Mouse (Mus musculus) Patski (cell line): ENCODE measurements around the gene Efna4. TPM values are rescaled to one million over a fixed set of nuclear protein-coding genes. Genes with fewer than 3 reads are reported as not detected.

Experiments used
- ATAC-seq: fragments of 100-300 bp; one replicate; pipeline ENCODE4 v1.8.0; 2021
- CTCF ChIA-PET: fragments of 350-600 bp; sonication (Branson Sonifier 250); formaldehyde crosslinking; loops from one replicate; lab custom pipeline; 2022; ENCODE audit warnings: inconsistent platforms; lab: Charles Lee
- POLR2A ChIA-PET: fragments of 350-600 bp; sonication (Branson Sonifier 250); formaldehyde crosslinking; loops from one replicate; lab custom pipeline; 2022; ENCODE audit warnings: antibody characterized with exemption, inconsistent platforms; lab: Charles Lee
- DNase-seq: peaks from one replicate; pipeline ENCODE4 v3.0.0-alpha.2; 2011; ENCODE audit warnings: low read depth, low spot score
- H3K27me3 ChIP-seq: fragments of 371-371 bp; one replicate; pipeline ENCODE4 v1.5.1; 2021
- CTCF ChIP-seq: fragments of 100-300 bp; IDR thresholded peaks from one replicate; pipeline ENCODE4 v1.5.1; 2021
- in situ Hi-C: fragments of 300-500 bp; cut with MboI; formaldehyde crosslinking; loops from 3 replicates; pipeline ENCODE4 v1.11.1; 2018; ENCODE audit warnings: low pct_unique_long_range_greater_than_20kb, mixed read lengths
- polyA plus RNA-seq: library from polyadenylated mRNA; unstranded; gene quantifications from one replicate; pipeline ENCODE4 v1.2.3, GENCODE M21; 2021

The Efna4 gene
- polyA plus RNA-seq, 1 experiment from 2014 or later, result 48.7 TPM

DNA sequence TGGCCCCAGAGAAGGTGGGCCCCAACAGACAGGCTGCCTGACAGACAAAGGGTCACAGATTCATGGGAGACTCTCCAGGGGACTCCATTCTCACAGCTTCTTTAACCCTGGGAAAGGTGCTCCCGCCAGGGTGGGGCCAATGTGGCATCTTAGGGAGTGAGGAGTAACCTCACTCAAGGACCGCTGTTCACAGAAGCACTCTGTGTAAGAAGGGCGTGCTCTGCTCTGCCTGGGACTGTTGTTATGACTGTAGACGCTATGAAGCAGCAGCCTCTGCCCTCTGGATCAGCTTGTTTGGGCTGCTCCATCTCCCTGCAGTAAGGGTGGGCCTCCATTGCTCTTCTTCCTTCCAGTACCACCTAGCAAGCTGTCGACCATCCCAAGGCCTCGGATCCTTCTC lies 33.4 kb downstream of the Efna4 start:
- in situ Hi-C loops, result no loop called here

DNA sequence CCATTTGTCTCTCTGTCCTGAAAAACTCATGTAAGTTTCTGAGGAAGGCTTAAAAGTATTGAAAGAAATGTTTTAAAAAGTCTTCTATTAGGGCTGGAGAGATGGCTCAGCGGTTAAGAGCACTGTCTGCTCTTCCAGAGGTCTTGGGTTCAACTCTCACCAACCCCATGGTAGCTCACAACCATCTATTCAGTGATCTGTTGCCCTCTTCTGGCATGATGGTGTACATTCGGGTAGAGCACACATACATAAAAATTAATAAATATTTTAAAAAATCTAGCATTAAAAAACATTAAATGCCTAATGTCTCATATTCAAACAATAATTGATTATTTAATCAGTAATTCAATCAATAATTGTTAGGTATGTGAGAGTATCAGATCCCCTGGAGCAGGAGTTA lies 37.3 kb downstream of the Efna4 start:
- CTCF ChIA-PET, result interaction anchor here (0.6 to 7.5 kb wide), 10 partner anchors 8 to 107 kb away, joined by 3 to 66 read pairs (median 6); partner anchors contain the start of genes Krtcap2 and Trim46
- no peak for ATAC-seq
- DNase-seq, result no peak
- in situ Hi-C loops, result no loop called here
- no peaks in the 10 kb centered on the region for H3K27me3 ChIP-seq
- TF ChIP-seq CTCF, result no peak
- POLR2A ChIA-PET, result interaction anchor here (1.1 kb wide), 1 partner anchor 13 kb away, joined by 3 read pairs; no protein-coding TSS in a partner anchor

More for the DNA sequence above, 33.4 kb downstream of the Efna4 start:
- no peak for TF ChIP-seq CTCF
- no peaks in the 10 kb centered on the region for H3K27me3 ChIP-seq
- no peak for DNase-seq
- CTCF ChIA-PET, result interaction anchor here (0.9 to 4.4 kb wide), 7 partner anchors 11 to 58 kb away, joined by 3 to 17 read pairs (median 3); partner anchors contain the start of genes Efna1, Krtcap2 and Trim46
- POLR2A ChIA-PET, result no interaction called here
- no peak for ATAC-seq

DNA sequence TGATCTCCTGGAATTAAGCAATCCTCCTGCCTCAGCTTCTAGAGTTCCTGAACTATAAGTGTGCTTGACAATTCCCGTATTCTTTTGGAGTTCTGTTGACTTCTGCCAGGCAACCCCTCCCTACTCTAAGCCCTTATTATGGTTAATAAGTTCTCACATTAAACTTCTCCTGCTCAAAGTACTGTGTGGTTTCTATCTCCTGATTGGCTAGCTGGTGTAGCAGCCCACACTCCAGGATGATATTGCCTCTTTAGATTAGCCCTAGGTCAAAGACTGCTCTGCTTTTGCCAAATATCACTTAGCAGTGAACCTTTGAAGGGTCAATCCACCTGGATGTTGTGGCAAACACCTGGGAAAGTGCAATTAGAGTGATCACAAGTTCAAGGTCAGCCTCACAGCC lies 37.8 kb downstream of the Efna4 start:
- H3K27me3 ChIP-seq, result no peaks in the 10 kb centered on the region
- no peak for DNase-seq
- POLR2A ChIA-PET, result interaction anchor here (1.1 to 1.5 kb wide), 3 partner anchors 12 to 55 kb away, joined by 3 to 5 read pairs (median 5); partner anchors contain the start of genes Krtcap2, Slc50a1 and Trim46
- CTCF ChIA-PET, result interaction anchor here (0.7 to 7.5 kb wide), 11 partner anchors 8 to 56 kb away, joined by 3 to 66 read pairs (median 6); partner anchors contain the start of gene Krtcap2
- in situ Hi-C loops, result no loop called here
- ATAC-seq, result no peak
- TF ChIP-seq CTCF, result no peak

DNA sequence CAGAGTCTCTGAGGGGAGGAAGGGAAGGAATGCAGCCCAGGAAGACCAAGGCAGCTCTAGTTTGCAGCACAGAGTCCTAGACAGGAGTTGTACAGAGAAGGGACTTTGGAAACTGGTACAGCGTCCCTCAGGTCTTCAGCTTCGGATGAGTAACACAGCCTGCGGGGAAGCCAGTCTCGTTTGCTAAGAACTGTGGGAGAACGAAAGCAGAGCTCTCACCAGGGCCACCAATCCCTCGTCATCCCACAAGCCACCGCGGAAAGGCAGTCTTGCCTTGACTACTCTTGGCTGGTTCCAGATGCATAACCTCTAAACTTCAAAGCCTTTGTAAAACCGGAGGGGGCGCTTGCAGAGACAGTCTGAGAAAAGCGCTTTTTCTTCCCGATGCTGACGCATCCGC lies 38.3 kb downstream of the Efna4 start:
- ATAC-seq (no peak), DNase-seq (no peak)
- in situ Hi-C loops, result no loop called here
- POLR2A ChIA-PET, result interaction anchor here (1.1 to 1.5 kb wide), 3 partner anchors 12 to 54 kb away, joined by 3 to 5 read pairs (median 5); partner anchors contain the start of genes Krtcap2, Slc50a1 and Trim46
- CTCF ChIA-PET, result interaction anchor here (0.7 to 7.5 kb wide), 11 partner anchors 9 to 56 kb away, joined by 3 to 66 read pairs (median 6); partner anchors contain the start of gene Krtcap2
- H3K27me3 ChIP-seq, result no peaks in the 10 kb centered on the region
- TF ChIP-seq CTCF, result no peak

DNA sequence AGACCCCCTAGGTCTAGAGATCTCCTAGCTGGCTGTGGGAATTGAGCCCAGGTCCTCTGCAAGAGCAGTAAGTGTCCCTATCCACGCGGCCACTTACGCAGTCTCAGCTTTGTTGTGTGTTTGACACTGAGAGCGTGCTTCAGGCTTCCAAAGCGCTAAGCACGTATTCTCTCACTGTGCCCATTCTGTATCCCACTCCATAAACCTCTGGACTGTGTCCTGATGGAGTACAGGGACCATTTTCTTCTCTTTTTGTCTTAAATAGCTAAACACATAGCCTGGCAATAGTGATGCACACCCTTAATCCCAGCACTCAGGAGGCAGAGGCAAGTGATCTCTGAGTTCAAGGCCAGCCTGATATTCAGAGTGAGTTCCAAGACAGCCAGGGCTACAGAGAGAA lies 38.9 kb downstream of the Efna4 start:
- DNase-seq, result no peak
- ATAC-seq, result no peak
- no peak for TF ChIP-seq CTCF
- H3K27me3 ChIP-seq, result no peaks in the 10 kb centered on the region
- ChIA-PET CTCF (interaction anchor here (0.9 to 7.5 kb wide), 10 partner anchors 10 to 56 kb away, joined by 3 to 66 read pairs (median 6); partner anchors contain the start of gene Krtcap2), POLR2A (interaction anchor here (1.1 to 1.5 kb wide), 2 partner anchors 28 to 53 kb away, joined by 5 read pairs; partner anchors contain the start of genes Krtcap2, Slc50a1 and Trim46)
- in situ Hi-C loops, result no loop called here

DNA sequence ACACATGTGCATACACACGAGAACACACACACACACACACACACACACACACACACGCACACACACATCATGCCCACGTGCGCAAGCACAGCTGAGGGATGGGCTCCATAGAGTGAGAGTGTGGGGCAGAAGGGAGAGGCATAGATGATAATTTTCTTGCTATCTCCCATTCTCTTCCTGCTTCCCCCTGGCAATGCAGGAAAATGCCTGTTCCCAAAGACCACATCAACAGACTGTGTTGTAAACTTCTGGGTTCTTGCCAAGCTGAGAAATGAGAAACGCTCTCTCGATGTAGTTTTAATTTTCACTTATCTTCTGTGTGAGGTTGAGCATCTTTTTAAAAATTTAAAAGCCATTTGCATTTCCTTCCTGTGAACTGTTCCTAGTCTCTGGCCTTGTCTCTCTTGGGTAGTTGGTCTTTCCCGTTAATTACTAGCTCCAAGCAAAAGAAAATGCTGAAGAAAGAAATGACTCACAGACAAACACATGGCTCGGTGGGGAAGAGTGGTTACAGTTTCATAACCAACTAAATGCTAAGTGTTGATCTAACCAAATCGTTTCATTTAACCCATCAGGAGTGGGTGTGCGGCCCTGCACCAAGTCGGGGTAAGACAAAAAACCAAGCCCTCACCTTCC lies 40.9 kb downstream of the Efna4 start:
- ChIA-PET CTCF (interaction anchor here (1.4 to 7.5 kb wide), 7 partner anchors 9 to 51 kb away, joined by 3 to 66 read pairs (median 7); partner anchors contain the start of genes Krtcap2 and Trim46), POLR2A (interaction anchor here (0.8 to 1.4 kb wide), 2 partner anchors 8 to 25 kb away, joined by 4 to 5 read pairs; no protein-coding TSS in a partner anchor)
- in situ Hi-C loops, result no loop called here
- no peaks in the 10 kb centered on the region for H3K27me3 ChIP-seq
- TF ChIP-seq CTCF, result no peak
- DNase-seq (no peak), ATAC-seq (peak; percentile 17)

DNA sequence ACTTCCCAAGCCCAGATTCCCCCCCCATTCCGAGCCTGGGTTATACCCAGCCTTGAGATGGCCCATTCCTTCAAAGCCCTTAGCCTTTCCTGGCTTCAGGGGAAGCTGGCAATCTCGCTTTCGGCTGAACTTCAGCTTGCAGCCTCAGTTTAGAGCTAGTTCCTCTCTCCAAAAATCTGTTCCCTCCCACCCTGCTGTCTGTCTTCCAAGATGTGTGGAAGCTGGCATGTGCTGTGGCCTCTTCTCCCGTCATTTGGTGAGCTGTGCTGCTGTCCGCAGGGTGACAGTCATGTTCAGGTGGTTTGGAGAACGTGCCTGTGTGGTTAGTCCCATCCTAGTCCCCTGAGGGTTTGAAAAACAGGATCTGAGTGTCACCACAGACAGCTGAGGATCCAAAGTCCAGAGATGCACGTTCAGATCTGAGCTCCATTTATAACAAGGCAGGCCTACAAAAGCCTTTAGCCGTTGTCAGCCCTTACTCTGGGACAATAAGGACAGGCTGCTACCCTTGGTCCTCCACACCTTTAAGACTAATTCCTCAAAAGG lies 42.1 kb downstream of the Efna4 start:
- no peak for TF ChIP-seq CTCF
- POLR2A ChIA-PET, result interaction anchor here (0.8 to 1.2 kb wide), 3 partner anchors 7 to 26 kb away, joined by 3 to 5 read pairs (median 4); no protein-coding TSS in a partner anchor
- in situ Hi-C loops, result no loop called here
- DNase-seq (no peak), ATAC-seq (no peak)
- no peaks in the 10 kb centered on the region for H3K27me3 ChIP-seq
- CTCF ChIA-PET, result interaction anchor here (1.1 to 7.5 kb wide), 4 partner anchors 9 to 45 kb away, joined by 3 to 66 read pairs (median 9); no protein-coding TSS in a partner anchor

DNA sequence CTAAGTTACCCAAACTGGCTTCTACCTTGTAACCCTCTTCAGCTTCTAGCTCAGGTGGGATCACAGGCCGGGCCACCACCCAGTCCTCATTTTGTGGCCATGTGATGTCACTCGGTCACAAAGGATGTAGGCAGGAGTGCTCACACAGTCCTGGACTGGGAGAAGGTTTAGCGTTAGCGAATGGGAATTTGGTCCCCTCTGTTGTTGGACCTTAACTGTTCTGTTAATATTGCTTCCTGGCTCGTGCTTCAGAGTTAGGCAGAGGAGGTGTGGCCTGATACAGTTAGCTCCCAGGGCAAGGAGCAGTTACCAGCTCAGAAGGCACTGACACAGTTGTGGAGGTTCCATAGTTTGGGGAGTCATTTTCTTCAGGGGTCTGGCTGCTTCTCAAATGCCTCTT lies 43.6 kb downstream of the Efna4 start:
- ChIA-PET CTCF (interaction anchor here (1.0 to 2.3 kb wide), 3 partner anchors 11 to 14 kb away, joined by 4 to 20 read pairs (median 5); partner anchors contain the start of gene Efna1), POLR2A (no interaction called here)
- no peak for TF ChIP-seq CTCF
- DNase-seq, result no peak
- in situ Hi-C loops, result no loop called here
- ATAC-seq, result no peak
- H3K27me3 ChIP-seq, result no peaks in the 10 kb centered on the region

DNA sequence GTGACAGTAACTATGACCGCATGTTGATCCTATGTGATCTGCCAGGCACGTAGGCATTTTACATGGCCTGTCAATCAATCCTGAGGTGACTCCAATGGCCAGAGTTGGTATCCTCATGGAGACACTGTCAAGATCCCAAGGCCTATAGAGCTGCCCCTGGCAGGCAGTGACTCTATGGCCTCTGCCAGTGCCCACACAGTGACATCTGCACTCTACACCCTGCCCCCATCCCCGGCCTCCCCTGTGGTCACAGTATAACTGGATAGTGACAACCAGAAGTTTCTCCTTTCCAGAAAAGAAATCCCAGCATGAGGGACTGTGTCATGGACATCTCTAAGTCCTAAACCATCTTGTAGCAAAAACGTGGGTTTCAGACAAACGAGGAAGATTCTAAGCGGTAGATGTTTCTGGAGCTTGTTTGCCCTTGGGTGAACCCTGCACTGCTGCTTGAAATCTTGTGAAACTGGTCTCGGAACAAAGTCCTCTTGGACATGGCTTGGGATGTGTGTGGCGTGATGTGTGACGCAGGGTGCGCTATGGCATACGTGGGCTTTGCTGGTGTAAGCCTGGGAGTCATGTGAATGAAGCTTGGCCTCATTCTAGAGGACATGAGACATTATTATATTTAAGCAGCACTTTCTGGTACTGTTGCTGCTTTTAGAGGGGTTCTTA lies 44.4 kb downstream of the Efna4 start:
- no peak for TF ChIP-seq CTCF
- DNase-seq, result no peak
- in situ Hi-C loops, result no loop called here
- POLR2A ChIA-PET, result interaction anchor here (1.7 kb wide), 1 partner anchor 10 kb away, joined by 5 read pairs; no protein-coding TSS in a partner anchor
- CTCF ChIA-PET, result interaction anchor here (1.0 to 2.3 kb wide), 3 partner anchors 11 to 15 kb away, joined by 4 to 20 read pairs (median 5); partner anchors contain the start of gene Efna1
- H3K27me3 ChIP-seq, result no peaks in the 10 kb centered on the region
- no peak for ATAC-seq
